7 mouse cellular contexts compared by ENCODE assay signal in genomic region chr7:44866276-44867009, GRCm38 (mm10). TPM values are rescaled to one million over a fixed set of nuclear protein-coding genes. Genes with fewer than 3 reads are reported as not detected.
DNase-seq lines count a peak whose midpoint lies in the region; ATAC-seq and TF ChIP-seq lines count a peak whose summit lies in the region.

No protein-coding gene starts in this region.

- H3K27ac ChIP-seq in cortical plate, adult 2 months (ENCODE audit: insufficient read depth, low read length) = peak overlapping the region; percentile 44
- H3K27ac ChIP-seq in heart, embryonic 11.5 days (ENCODE audit: low read depth, low read length) = peak overlapping the region; percentile 38
- H3K27ac ChIP-seq in kidney, embryonic 15.5 days = peak overlapping the region; percentile 100

- no peak for TF ChIP-seq POLR2A in cortical plate, adult 2 months (IDR thresholded peaks at IDR 0.05; ENCODE audit: extremely low read depth, insufficient read depth, low read length)

- no peak for TF ChIP-seq CTCF in cortical plate, adult 2 months (IDR thresholded peaks at IDR 0.05; ENCODE audit: extremely low read depth, insufficient read depth, low read length)

- WGBS in heart, embryonic 11.5 days (ENCODE audit: insufficient replicate concordance) = 55% methylated on average over 15 of the region's 15 CpGs
- 26% methylated on average over 15 of the region's 15 CpGs for WGBS in kidney, embryonic 15.5 days

- no peaks in the 10 kb centered on the region for H3K27me3 ChIP-seq in heart, embryonic 11.5 days (ENCODE audit: control insufficient read depth, insufficient read depth, low read length)
- no peaks in the 10 kb centered on the region for H3K27me3 ChIP-seq in kidney, embryonic 15.5 days
- H3K27me3 ChIP-seq in splenic B cell, adult 2 months (ENCODE audit: control insufficient read depth, insufficient read depth, low read length, poor library complexity, severe bottlenecking) = no peaks in the 10 kb centered on the region

- no peak overlapping the region for H3K4me3 ChIP-seq in cortical plate, adult 2 months (ENCODE audit: insufficient read depth, low read length)
- H3K4me3 ChIP-seq in heart, embryonic 11.5 days (ENCODE audit: low read depth, low read length) = peak overlapping the region; percentile 19; the same call in 1 of the 2 replicates
- H3K4me3 ChIP-seq in kidney, embryonic 15.5 days (replicated peaks) = peak overlapping the region; percentile 95

- peak overlapping the region; percentile 37 for H3K4me2 ChIP-seq in heart, embryonic 11.5 days
- H3K4me2 ChIP-seq in kidney, embryonic 15.5 days = peak overlapping the region; percentile 76

- peaks cover 6% of the 10 kb centered on the region for H3K4me1 ChIP-seq in cortical plate, adult 2 months (ENCODE audit: control insufficient read depth, insufficient read depth, low read length)
- peaks cover 49% of the 10 kb centered on the region for H3K4me1 ChIP-seq in heart, embryonic 11.5 days (ENCODE audit: control insufficient read depth, insufficient read depth, low read length)
- peaks cover 53% of the 10 kb centered on the region for H3K4me1 ChIP-seq in kidney, embryonic 15.5 days

- DNase-seq in adrenal gland, adult 18-20 months (ENCODE audit: low spot score in 2 of 2) = peak; percentile 57 to 65
- DNase-seq in lung, postnatal 10 days = peak; percentile 87
- peak; percentile 41 for DNase-seq in splenic B cell, adult 2 months (ENCODE audit: low read depth, low spot score)
- DNase-seq in frontal cortex, adult 2 months (ENCODE audit: extremely low spot score in 1 of 2, low spot score in 1 of 2) = no peak

- no peaks in the 10 kb centered on the region for H3K9me3 ChIP-seq in heart, embryonic 11.5 days (replicated peaks; ENCODE audit: control insufficient read depth, low read length)
- no peaks in the 10 kb centered on the region for H3K9me3 ChIP-seq in kidney, embryonic 15.5 days (replicated peaks)

- H3K36me3 ChIP-seq in heart, embryonic 11.5 days (ENCODE audit: control insufficient read depth, insufficient read depth, low read length) = peaks cover 23% of the 10 kb centered on the region
- H3K36me3 ChIP-seq in kidney, embryonic 15.5 days = peaks cover 52% of the 10 kb centered on the region
- no peaks in the 10 kb centered on the region for H3K36me3 ChIP-seq in splenic B cell, adult 2 months (ENCODE audit: control insufficient read depth, insufficient read depth, low read length, poor library complexity, severe bottlenecking)

- no peak; the same call in 1 of the 2 replicates for ATAC-seq in heart, embryonic 11.5 days (replicated peaks; ENCODE audit: insufficient number of reproducible peaks, low FRiP score, low TSS enrichment)
- no peak for ATAC-seq in kidney, embryonic 15.5 days (replicated peaks; ENCODE audit: low FRiP score)

- H3K9ac ChIP-seq in heart, embryonic 11.5 days (ENCODE audit: low read depth, low read length) = peak overlapping the region; percentile 46; the same call in 1 of the 2 replicates
- peak overlapping the region; percentile 99; the same call in 1 of the 2 replicates for H3K9ac ChIP-seq in kidney, embryonic 15.5 days

RNA-seq across cellular contexts. Expression of gene Ptov1, which starts 3.1 kb away (rescaled TPM):
- 100 to 1,000 TPM; 232 to 253 TPM for total RNA-seq in adrenal gland, adult 18-20 months (2021)
- polyA plus RNA-seq in cortical plate, adult 2 months (2012; rRNA removed) = 359 and 377 TPM in 2 replicates
- polyA plus RNA-seq in heart, embryonic 11.5 days (2014; fragmentation: Nextera tagmentation; extraction: Ambion mirVana) = 205 and 218 TPM in 2 replicates
- 411 and 437 TPM in 2 replicates for polyA plus RNA-seq in kidney, embryonic 15.5 days (2015; fragmentation: Nextera tagmentation; extraction: Ambion mirVana)
- 408 and 469 TPM in 2 replicates for polyA plus RNA-seq in frontal cortex, adult 2 months (2012; rRNA removed)

RNA-seq across cellular contexts. Expression of gene Pnkp, which starts 9.5 kb away (rescaled TPM):
- total RNA-seq in adrenal gland, adult 18-20 months (2021) = 10 to 100 TPM; 33.8 to 40.8 TPM
- polyA plus RNA-seq in cortical plate, adult 2 months (2012; rRNA removed) = 35.6 and 40.8 TPM in 2 replicates
- 18.9 and 19.2 TPM in 2 replicates for polyA plus RNA-seq in heart, embryonic 11.5 days (2014; fragmentation: Nextera tagmentation; extraction: Ambion mirVana)
- 31.1 and 33.6 TPM in 2 replicates for polyA plus RNA-seq in kidney, embryonic 15.5 days (2015; fragmentation: Nextera tagmentation; extraction: Ambion mirVana)
- polyA plus RNA-seq in frontal cortex, adult 2 months (2012; rRNA removed) = 42.3 and 44.9 TPM in 2 replicates

RNA-seq across cellular contexts. Expression of gene Tbc1d17, which starts 17.6 kb away (rescaled TPM):
- 10 to 100 TPM; 48.1 to 60.2 TPM for total RNA-seq in adrenal gland, adult 18-20 months (2021)
- 95.0 and 99.8 TPM in 2 replicates for polyA plus RNA-seq in cortical plate, adult 2 months (2012; rRNA removed)
- 48.2 and 49.2 TPM in 2 replicates for polyA plus RNA-seq in heart, embryonic 11.5 days (2014; fragmentation: Nextera tagmentation; extraction: Ambion mirVana)
- 76.8 and 81.0 TPM in 2 replicates for polyA plus RNA-seq in kidney, embryonic 15.5 days (2015; fragmentation: Nextera tagmentation; extraction: Ambion mirVana)
- polyA plus RNA-seq in frontal cortex, adult 2 months (2012; rRNA removed) = 84.3 and 106 TPM in 2 replicates

RNA-seq across cellular contexts. Expression of gene Akt1s1, which starts 17.7 kb away (rescaled TPM):
- 100 to 1,000 TPM in 1 of 2 experiments, 10 to 100 TPM in 1; 86.3 to 128 TPM for total RNA-seq in adrenal gland, adult 18-20 months (2021)
- polyA plus RNA-seq in cortical plate, adult 2 months (2012; rRNA removed) = 97.5 and 101 TPM in 2 replicates
- 38.6 and 53.9 TPM in 2 replicates for polyA plus RNA-seq in heart, embryonic 11.5 days (2014; fragmentation: Nextera tagmentation; extraction: Ambion mirVana)
- polyA plus RNA-seq in kidney, embryonic 15.5 days (2015; fragmentation: Nextera tagmentation; extraction: Ambion mirVana) = 108 and 118 TPM in 2 replicates
- polyA plus RNA-seq in frontal cortex, adult 2 months (2012; rRNA removed) = 87.0 and 108 TPM in 2 replicates

RNA-seq across cellular contexts. Expression of gene Med25, which starts 26.1 kb away (rescaled TPM):
- 10 to 100 TPM; 75.2 to 90.9 TPM for total RNA-seq in adrenal gland, adult 18-20 months (2021)
- polyA plus RNA-seq in cortical plate, adult 2 months (2012; rRNA removed) = 121 and 129 TPM in 2 replicates
- polyA plus RNA-seq in heart, embryonic 11.5 days (2014; fragmentation: Nextera tagmentation; extraction: Ambion mirVana) = 47.3 and 51.9 TPM in 2 replicates
- polyA plus RNA-seq in kidney, embryonic 15.5 days (2015; fragmentation: Nextera tagmentation; extraction: Ambion mirVana) = 103 and 126 TPM in 2 replicates
- 123 and 130 TPM in 2 replicates for polyA plus RNA-seq in frontal cortex, adult 2 months (2012; rRNA removed)

Comparison
In these comparisons a context has a peak if more than half of its experiments do, and no peak if none do; other contexts are left out.
1. DNase-seq: peak in adrenal gland, adult 18-20 months (2 of 2), lung, postnatal 10 days (single experiment) and splenic B cell, adult 2 months (single experiment); none in frontal cortex, adult 2 months (0 of 2).
2. H3K27ac ChIP-seq: peak in every context shown above with its lines; median percentile 100 in kidney, embryonic 15.5 days; 44 in cortical plate, adult 2 months; 38 in heart, embryonic 11.5 days.